Mouse (Mus musculus): ENCODE data around the gene Cacna2d3.

DNA sequence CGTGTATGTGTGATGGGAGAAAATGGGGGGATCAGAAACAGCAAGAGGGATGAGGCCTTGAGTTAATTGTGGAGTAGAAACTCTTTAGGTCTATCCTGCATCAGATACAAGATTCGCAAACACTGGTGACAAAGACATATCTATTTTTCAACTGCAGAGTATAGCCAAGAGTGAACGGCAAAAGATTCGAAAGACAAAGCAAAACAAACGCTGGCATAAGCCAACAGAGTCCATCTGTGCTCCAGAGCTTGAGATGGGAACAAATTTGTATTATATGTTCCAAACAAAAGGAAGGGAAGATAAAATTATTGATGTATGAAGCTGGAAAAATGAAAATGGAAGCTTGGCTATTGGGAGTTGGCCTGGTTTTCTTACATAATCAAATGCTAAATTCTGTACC lies 802.8 kb downstream of the Cacna2d3 start:
- TF ChIP-seq CTCF (conservative IDR thresholded peaks at IDR 0.05 in 1 of 2, IDR thresholded peaks at IDR 0.05 in 1 of 2; ENCODE audit: low read depth in 2 of 2, low read length in 2 of 2) (no peak), ZKSCAN1 (IDR thresholded peaks at IDR 0.05; ENCODE audit: borderline replicate concordance, low read depth, low read length) (no peak), BHLHE40 (IDR thresholded peaks at IDR 0.05; ENCODE audit: low read depth, low read length) (no peak), CHD2 (IDR thresholded peaks at IDR 0.05; ENCODE audit: low read length) (no peak), POLR2A (IDR thresholded peaks at IDR 0.05; ENCODE audit: low read depth, low read length) (no peak), KAT2A (IDR thresholded peaks at IDR 0.05; ENCODE audit: insufficient replicate concordance, low read length) (no peak), IRF4 (IDR thresholded peaks at IDR 0.05; ENCODE audit: low read depth, low read length) (no peak), ELF1 (IDR thresholded peaks at IDR 0.05; ENCODE audit: low read depth, low read length) (no peak), JUND (conservative IDR thresholded peaks at IDR 0.05; ENCODE audit: low read depth, low read length) (no peak)

Measured in CH12.LX (cell line).